Mouse (Mus musculus) stomach, embryonic 16.5 days (tissue): ENCODE measurements around the gene Ulk4. TPM values are rescaled to one million over a fixed set of nuclear protein-coding genes. Genes with fewer than 3 reads are reported as not detected.

Source experiments
- ATAC-seq: fragments of 200-750 bp; cut with Nextera tagmentation; 2 replicates; pipeline ENCODE4 v1.8.0; 2017; ENCODE audit warnings: moderate number of reproducible peaks, moderate TSS enrichment; ENCODE audit not compliant: insufficient read depth, low FRiP score
- H3K27ac ChIP-seq: fragments of 300-500 bp; sonication (generic); 2 replicates; pipeline ENCODE4 v1.5.1; 2014; ENCODE audit warnings: low read length
- H3K27me3 ChIP-seq: fragments of 300-500 bp; sonication (generic); 2 replicates; pipeline ENCODE4 v1.6.1; 2014; ENCODE audit warnings: low read length, control low read depth, mixed read lengths; ENCODE audit not compliant: control insufficient read depth, insufficient read depth
- H3K36me3 ChIP-seq: fragments of 300-500 bp; sonication (generic); 2 replicates; pipeline ENCODE4 v1.6.1; 2014; ENCODE audit warnings: low read length; ENCODE audit not compliant: control insufficient read depth, insufficient read depth
- H3K4me1 ChIP-seq: fragments of 300-500 bp; sonication (generic); 2 replicates; pipeline ENCODE4 v1.6.1; 2014; ENCODE audit warnings: low read length, control low read depth, mixed read lengths; ENCODE audit not compliant: control insufficient read depth, insufficient read depth
- H3K4me2 ChIP-seq: fragments of 300-500 bp; sonication (generic); 2 replicates; pipeline ENCODE4 v1.6.1; 2014; ENCODE audit warnings: low read depth, low read length, mixed read lengths
- H3K4me3 ChIP-seq: fragments of 300-500 bp; sonication (generic); replicated peaks from 2 replicates; pipeline ENCODE4 v1.5.1; 2014; ENCODE audit warnings: mild to moderate bottlenecking, low read length
- H3K9ac ChIP-seq: fragments of 300-500 bp; sonication (generic); 2 replicates; pipeline ENCODE4 v1.6.1; 2014; ENCODE audit warnings: low read length
- H3K9me3 ChIP-seq: fragments of 300-500 bp; sonication (generic); replicated peaks from 2 replicates; pipeline ENCODE4 v1.6.1; 2016; ENCODE audit warnings: low read length, control low read depth; ENCODE audit not compliant: control insufficient read depth
- WGBS: fragments of 180-500 bp; shearing (Covaris S2); extraction: QIAGEN DNeasy Blood & Tissue Kit; methylation state at CpG from one replicate; pipeline ENCODE4 v1.1.7; 2014; 5-methylcytosine and 5-hydroxymethylcytosine counted together
- microRNA-seq: library from miRNA; unstranded; fragments of <30 nt; microRNA quantifications from one replicate; pipeline ENCODE4, GENCODE M21; 2016
- polyA plus RNA-seq: library from polyadenylated mRNA; unstranded; fragments of >200 nt; fragmentation: Nextera tagmentation; extraction: Ambion mirVana; gene quantifications from 2 replicates; pipeline ENCODE4 v1.2.1, GENCODE M21; 2015

Gene Ulk4
- polyA plus RNA-seq, 1 experiment from 2014 or later: 124 TPM

GRCm38 (mm10) chr9:120913152-120913551, 363.8 kb downstream of the Ulk4 start:
- no peak overlapping the region for H3K27ac ChIP-seq
- 60% methylated on average over 13 of the region's 13 CpGs for WGBS
- peaks cover 3% of the 10 kb centered on the region; the same call in 1 of the 2 replicates for H3K4me1 ChIP-seq
- ATAC-seq: no peak
- H3K27me3 ChIP-seq: no peaks in the 10 kb centered on the region
- no peak overlapping the region for H3K4me2 ChIP-seq
- no peaks in the 10 kb centered on the region for H3K9me3 ChIP-seq
- H3K9ac ChIP-seq: no peak overlapping the region
- H3K36me3 ChIP-seq: no peaks in the 10 kb centered on the region
- H3K4me3 ChIP-seq: no peak overlapping the region

GRCm38 (mm10) chr9:120908461-120908860, 368.5 kb downstream of the Ulk4 start:
- no peak overlapping the region for H3K27ac ChIP-seq
- H3K36me3 ChIP-seq: no peaks in the 10 kb centered on the region
- no peak for ATAC-seq
- H3K4me2 ChIP-seq: no peak overlapping the region
- H3K9me3 ChIP-seq: no peaks in the 10 kb centered on the region
- no peak overlapping the region for H3K4me3 ChIP-seq
- H3K4me1 ChIP-seq: no peaks in the 10 kb centered on the region
- 79% methylated on average over 6 of the region's 6 CpGs for WGBS
- no peaks in the 10 kb centered on the region for H3K27me3 ChIP-seq
- no peak overlapping the region for H3K9ac ChIP-seq

Small RNA genes within 50 kb of the gene (microRNA-seq; reads per million reads assigned to microRNA genes)
- gene Mir7090: not detected

Other genes starting within 250 kb of the Ulk4 start
- gene Trak1, start 20.3 kb upstream of the Ulk4 start, polyA plus RNA-seq: 24.1 and 25.1 TPM in 2 replicates
- gene Cck, start 218.5 kb upstream of the Ulk4 start, polyA plus RNA-seq: 11.5 and 12.5 TPM in 2 replicates